Mouse (Mus musculus) heart, embryonic 12.5 days (tissue): ENCODE measurements around the gene Raet1e. TPM values are rescaled to one million over a fixed set of nuclear protein-coding genes. Genes with fewer than 3 reads are reported as not detected.
A peak's percentile ranks its signal among the peaks of the same experiment; 100 is the strongest.
"Not testable (repeated sequence)": the region's sequence is repeated elsewhere in the genome, so short reads cannot be mapped to it uniquely, and the experiment has no call there.

Experiments used
- ATAC-seq: fragments of 200-750 bp; cut with Nextera tagmentation; 2 replicates; pipeline ENCODE4 v1.8.0; 2017; ENCODE audit warnings: moderate TSS enrichment, moderate library complexity; ENCODE audit not compliant: insufficient number of reproducible peaks, low FRiP score
- H3K27ac ChIP-seq: fragments of 300-500 bp; sonication (generic); 2 replicates; pipeline ENCODE4 v1.5.1; 2016; ENCODE audit warnings: mild to moderate bottlenecking, moderate library complexity; ENCODE audit not compliant: poor library complexity, severe bottlenecking
- H3K27me3 ChIP-seq: fragments of 300-500 bp; sonication (generic); replicated peaks from 2 replicates; pipeline ENCODE4 v1.6.1; 2016; ENCODE audit warnings: mild to moderate bottlenecking, moderate library complexity
- H3K36me3 ChIP-seq: fragments of 300-500 bp; sonication (generic); 2 replicates; pipeline ENCODE4 v1.6.1; 2016; ENCODE audit warnings: mild to moderate bottlenecking, moderate library complexity
- H3K4me1 ChIP-seq: fragments of 300-500 bp; sonication (generic); replicated peaks from 2 replicates; pipeline ENCODE4 v1.6.1; 2016; ENCODE audit warnings: mild to moderate bottlenecking
- H3K4me2 ChIP-seq: fragments of 300-500 bp; sonication (generic); 2 replicates; pipeline ENCODE4 v1.6.1; 2016; ENCODE audit warnings: mild to moderate bottlenecking, moderate library complexity
- H3K4me3 ChIP-seq: fragments of 300-500 bp; sonication (generic); 2 replicates; pipeline ENCODE4 v1.5.1; 2016; ENCODE audit warnings: mild to moderate bottlenecking
- H3K9ac ChIP-seq: fragments of 300-500 bp; sonication (generic); 2 replicates; pipeline ENCODE4 v1.6.1; 2016; ENCODE audit warnings: mild to moderate bottlenecking, moderate library complexity
- H3K9me3 ChIP-seq: fragments of 300-500 bp; sonication (generic); replicated peaks from 2 replicates; pipeline ENCODE4 v1.6.1; 2016; ENCODE audit warnings: mild to moderate bottlenecking, moderate library complexity
- WGBS: fragments of 180-500 bp; shearing (Covaris S2); methylation state at CpG from one replicate; pipeline ENCODE4 v1.1.7; 2016; 5-methylcytosine and 5-hydroxymethylcytosine counted together
- polyA plus RNA-seq: library from polyadenylated mRNA; unstranded; fragments of >200 nt; fragmentation: Nextera tagmentation; extraction: Ambion mirVana; gene quantifications from 2 replicates; pipeline ENCODE4 v1.2.1, GENCODE M21; 2016

The Raet1e gene
- polyA plus RNA-seq, 1 experiment from 2014 or later: 4.3 TPM

DNA sequence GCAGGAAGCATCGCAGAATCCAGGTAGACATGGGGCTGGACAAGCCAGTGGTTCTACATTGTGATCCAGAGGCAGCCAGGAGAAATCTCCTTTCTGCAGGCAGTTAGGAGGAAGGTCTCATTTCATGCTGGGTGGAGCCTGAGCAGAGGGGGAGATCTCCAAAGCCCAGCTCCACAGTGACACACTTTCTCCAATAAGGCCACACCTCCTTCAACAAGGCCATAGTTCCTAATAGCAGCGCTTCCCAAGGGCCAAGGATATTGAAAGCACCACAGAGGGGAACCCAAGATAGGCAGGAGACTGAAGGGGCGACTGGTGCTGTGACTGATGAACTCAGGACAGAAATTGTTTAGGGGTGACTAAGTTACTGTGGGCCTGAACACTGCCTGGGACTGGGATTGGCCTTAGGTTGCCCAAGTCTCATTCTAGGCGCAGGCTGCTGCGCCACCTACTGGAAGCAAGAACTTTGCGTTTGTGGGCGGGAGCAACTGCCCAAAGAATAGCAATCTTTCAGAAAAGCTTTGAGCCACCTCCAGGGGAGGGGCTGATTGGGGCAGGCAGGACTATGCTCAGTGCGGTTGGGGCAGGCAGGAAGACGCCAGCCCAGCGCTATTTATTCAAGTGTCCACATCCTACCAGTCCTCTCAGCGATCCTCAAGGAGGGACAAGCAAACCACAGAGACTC, 53.8 kb downstream of the Raet1e start:
- not testable (repeated sequence) for H3K27ac ChIP-seq, H3K36me3 ChIP-seq, H3K27me3 ChIP-seq, H3K4me3 ChIP-seq, H3K9ac ChIP-seq, H3K4me2 ChIP-seq, H3K9me3 ChIP-seq, H3K4me1 ChIP-seq
- peak; percentile 69 for ATAC-seq
- 2% methylated on average over 8 of the region's 11 CpGs for WGBS

DNA sequence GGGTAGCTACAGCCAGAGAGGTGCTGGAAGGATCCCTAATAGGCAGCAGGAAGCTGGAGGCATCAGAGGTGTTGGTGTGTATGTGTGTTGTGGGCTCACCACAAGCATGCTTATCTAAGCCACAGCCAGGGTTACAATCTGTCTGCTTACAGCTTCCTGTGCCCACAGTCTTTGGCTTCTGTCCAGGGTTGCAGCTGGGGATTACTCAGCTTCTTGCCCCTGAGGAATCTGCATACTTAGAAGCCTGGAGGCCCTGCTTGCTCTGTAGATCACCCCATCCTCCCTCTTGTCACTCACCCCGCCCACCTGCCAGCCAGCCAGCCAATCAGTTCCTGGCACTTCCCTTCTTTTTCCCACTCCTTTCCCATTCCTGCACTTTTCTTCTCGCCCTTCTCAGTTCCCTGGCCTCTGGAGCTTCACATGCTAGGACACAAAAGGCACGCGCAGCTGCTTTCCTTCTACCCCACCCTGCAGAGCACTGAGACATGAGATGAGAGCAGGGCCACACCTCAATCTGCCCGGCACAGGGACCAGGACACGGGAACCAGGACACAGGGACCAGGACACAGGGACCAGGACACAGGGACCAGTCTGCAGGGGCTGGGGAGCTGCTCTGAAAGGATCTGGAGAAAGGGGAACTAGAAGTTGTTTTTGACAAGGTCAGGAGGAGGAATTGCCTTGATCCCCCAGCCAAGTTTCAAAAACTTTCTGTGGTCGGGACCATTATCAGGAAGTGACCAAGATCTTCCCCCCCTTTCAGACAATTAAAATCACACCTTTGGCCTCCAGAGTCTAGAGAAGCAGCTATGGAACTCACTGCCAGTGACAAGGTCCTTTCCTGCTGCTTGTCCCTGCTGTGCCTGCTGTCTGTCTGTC, 65.3 kb downstream of the Raet1e start:
- ATAC-seq: peak; percentile 74; the same call in 1 of the 2 replicates
- H3K36me3 ChIP-seq, H3K4me3 ChIP-seq, H3K4me2 ChIP-seq, H3K4me1 ChIP-seq, H3K27ac ChIP-seq, H3K9me3 ChIP-seq, H3K27me3 ChIP-seq, H3K9ac ChIP-seq: not testable (repeated sequence)
- no CpG with 5 or more reads among the region's 7 CpGs for WGBS

DNA sequence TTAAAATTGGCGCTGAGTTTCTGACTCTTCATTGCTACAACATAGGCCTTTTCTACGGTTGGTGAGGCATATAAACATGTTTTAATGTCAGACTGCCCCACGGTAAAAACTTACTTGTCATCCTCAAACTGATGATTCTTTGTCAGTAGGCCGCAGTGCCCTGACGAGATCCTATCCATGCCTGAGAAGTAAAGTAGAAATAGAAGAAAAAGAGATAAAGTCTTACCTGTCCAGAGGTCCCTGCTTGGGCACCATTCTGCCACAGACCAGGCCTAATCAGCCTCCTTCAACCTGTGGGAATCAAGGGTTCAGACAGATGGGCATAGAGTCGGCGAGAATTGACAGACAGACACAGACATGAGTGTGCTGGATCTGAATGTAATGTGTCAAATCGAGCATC, 106.7 kb downstream of the Raet1e start:
- H3K4me3 ChIP-seq: no peak overlapping the region
- H3K9me3 ChIP-seq: peaks cover 20% of the 10 kb centered on the region
- H3K27me3 ChIP-seq: no peaks in the 10 kb centered on the region
- ATAC-seq: no peak
- no peak overlapping the region for H3K4me2 ChIP-seq
- no peaks in the 10 kb centered on the region for H3K36me3 ChIP-seq
- H3K9ac ChIP-seq: no peak overlapping the region
- WGBS: 85% methylated on average over 8 of the region's 8 CpGs
- H3K4me1 ChIP-seq: no peaks in the 10 kb centered on the region
- no peak overlapping the region for H3K27ac ChIP-seq

DNA sequence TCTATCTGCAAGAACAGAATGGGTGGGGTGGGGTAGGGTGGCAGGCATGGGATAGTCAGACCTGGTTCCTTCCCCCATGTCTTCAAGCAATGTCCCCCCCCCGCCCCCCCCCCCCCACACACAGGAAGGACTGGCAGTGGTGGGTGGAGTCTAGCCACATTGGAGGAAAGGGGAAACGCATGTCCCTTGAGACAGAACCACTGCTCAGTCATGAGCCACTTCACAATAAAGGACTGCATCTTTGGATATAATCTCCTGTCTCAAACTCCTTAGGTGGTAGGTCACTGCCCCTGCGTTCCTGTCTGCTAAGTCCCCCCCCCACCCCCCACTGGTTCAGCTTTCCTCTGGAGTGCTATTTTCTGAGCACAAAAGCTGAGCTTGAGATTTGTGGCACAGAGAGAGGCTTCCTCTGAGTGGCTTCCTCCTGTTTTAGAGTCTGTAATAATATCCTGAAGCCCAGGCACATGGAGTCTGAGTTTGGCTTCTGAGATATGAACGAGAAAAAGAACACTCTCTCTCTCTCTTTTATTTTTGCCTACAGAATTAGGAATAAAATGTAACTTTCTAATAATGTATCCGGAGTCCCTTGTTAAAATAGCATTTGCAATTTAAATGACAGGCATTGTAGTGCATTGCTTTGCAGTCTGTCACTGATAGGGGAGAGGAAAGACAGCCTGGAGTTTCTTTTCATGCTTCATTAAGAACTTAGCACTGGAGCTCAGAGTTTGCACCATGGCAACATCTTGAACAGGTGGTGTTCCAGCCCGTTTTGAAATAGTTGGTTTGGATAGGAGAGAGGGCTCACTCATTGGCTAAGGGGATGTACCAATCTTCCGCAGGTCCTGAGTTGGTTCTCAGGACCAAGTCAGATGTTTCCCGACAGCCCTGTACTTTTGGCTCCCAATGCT, 112.8 kb downstream of the Raet1e start:
- not testable (repeated sequence) for H3K9ac ChIP-seq, H3K9me3 ChIP-seq, H3K4me3 ChIP-seq, H3K4me1 ChIP-seq, H3K27ac ChIP-seq, H3K27me3 ChIP-seq, H3K36me3 ChIP-seq, H3K4me2 ChIP-seq, ATAC-seq
- WGBS: 41% methylated on average over 8 of the region's 8 CpGs

DNA sequence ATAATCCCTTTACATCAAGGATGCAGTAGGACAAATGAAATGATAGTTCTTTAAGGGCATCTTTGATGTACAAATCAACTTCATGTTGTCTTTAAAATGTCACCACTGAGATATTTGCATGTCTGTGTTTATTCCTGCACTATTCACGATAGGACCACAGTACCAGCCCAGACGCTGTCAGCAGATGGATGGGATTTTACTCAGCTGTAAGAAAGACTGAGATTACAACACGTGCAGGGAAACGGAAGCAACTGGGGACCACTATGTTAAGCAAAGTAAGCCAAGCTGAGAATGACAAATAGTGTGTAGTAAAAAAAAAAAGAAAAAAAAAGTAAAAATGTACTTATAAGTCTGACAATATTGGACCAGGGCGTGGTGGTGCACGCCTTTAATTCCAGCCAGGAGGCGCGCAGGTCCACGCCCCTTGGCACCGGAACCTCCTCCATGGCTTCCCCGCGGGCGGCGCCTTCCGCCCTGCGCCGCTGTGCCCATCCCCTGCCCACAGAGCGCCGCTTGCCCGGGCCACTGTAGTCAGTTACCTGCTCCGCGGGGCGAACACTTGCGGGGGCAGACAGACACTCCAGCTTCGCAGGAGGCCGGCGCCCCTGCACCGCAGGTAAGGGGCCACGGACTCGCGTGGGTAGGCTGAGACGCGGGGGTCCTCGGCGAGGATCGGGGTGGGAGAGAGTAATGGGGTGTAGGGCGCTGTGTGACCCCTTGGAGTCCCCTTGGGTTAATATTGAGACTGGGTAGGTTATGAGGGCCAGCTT, 114.7 kb downstream of the Raet1e start:
- H3K27me3 ChIP-seq, H3K36me3 ChIP-seq, H3K27ac ChIP-seq, ATAC-seq, H3K9me3 ChIP-seq, H3K4me1 ChIP-seq: not testable (repeated sequence)
- Histone ChIP-seq H3K4me3 (peak overlapping the region; percentile 67), H3K9ac (peak overlapping the region; percentile 59), H3K4me2 (peak overlapping the region; percentile 99)
- WGBS: under 1% methylated on average over 37 of the region's 37 CpGs

DNA sequence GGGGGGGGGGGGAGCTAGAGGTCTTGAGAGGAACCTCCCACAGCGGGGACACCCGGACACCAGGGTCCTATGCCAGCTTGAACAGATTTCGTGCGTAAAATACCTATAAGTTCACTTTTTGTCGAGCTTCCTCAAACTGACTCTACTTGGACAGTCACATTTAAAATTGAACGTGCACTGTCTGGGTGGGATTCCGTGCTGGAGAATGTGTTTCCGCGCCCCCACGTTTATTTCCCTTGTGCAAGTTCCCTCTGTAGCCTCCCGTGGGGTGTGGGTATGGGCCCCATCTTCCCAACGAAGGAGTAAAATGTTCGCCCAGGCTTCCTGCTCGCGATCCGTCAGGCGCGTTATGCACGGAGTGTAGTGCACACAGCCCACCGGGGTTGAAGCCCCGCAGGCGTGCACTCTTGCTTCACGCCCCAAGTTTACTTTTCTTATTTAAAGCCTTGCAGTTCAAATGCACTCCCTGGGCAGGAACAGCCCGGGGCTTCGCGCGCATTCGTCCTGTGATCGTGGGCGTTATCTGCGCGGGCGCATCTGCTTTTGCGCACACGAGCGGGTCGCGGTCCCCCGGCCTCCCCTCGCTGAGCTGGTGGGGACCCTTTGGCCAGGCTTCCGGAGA, 115.4 kb downstream of the Raet1e start:
- under 1% methylated on average over 41 of the region's 41 CpGs for WGBS
- Histone ChIP-seq H3K9me3 (no peaks in the 10 kb centered on the region), H3K4me1 (0 out of 2 replicates have a peak, but pooled peaks cover 3% of the 10 kb centered on the region), H3K27ac (no peak overlapping the region), H3K9ac (peak overlapping the region; percentile 59), H3K27me3 (peaks cover 8% of the 10 kb centered on the region; the same call in 1 of the 2 replicates), H3K36me3 (no peaks in the 10 kb centered on the region), H3K4me3 (peak overlapping the region; percentile 67), H3K4me2 (peak overlapping the region; percentile 99)
- no peak for ATAC-seq

DNA sequence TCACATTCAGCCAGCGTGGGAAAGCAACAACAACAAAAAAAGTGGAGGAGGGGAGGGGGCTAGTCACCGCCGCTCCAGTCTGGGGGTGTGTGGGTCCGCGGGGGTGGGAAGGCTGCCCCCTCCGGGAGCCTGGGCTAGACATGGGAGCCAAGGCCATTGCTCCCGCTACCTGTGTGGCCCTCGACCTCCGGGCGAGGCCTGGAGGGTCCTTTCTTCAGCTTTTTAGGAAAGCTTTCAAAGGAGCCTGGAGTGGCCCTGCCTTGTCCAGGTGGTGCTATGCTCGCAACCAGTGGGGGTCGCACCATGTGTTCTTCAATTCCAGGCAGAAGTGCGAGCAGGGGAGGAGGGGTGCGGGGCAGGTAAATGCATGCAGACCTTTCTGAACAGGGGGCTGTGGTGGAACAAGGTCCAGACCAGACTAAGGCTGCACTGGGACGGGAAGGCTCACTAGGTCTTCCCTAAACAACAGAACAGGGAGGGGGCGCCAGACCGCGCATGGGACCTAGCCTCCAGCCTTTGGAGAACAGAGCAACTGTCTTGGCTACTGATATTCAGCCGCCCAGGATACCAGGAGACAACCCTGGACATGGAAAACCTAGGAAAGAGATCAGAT, 116.2 kb downstream of the Raet1e start:
- 0 out of 2 replicates have a peak, but pooled peaks cover 3% of the 10 kb centered on the region for H3K4me1 ChIP-seq

DNA sequence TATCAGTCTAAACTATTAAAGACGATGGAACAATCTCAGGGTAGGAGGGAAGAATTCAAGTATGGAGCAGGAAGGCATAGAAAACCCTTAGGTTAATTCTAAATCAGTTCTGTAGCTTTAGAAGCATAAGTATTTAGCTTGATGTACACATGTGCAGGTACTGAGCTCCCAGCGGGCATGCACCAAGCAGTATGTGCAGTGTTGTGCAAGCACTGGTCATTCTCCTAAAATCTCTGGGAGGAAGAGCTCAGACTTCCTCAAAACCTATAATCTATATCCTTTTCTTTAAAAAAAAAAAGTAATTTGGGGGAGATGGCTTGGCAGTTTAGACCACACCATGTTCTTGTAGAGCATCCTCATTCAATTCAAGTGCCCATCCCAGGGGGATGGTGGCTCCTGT, 120.1 kb downstream of the Raet1e start:
- 70% methylated on average over 2 of the region's 2 CpGs for WGBS
- H3K36me3 ChIP-seq, H3K27ac ChIP-seq, H3K4me3 ChIP-seq, H3K4me2 ChIP-seq, H3K9ac ChIP-seq, ATAC-seq, H3K9me3 ChIP-seq, H3K4me1 ChIP-seq: not testable (repeated sequence)
- peaks cover 12% of the 10 kb centered on the region for H3K27me3 ChIP-seq

More for the DNA sequence above, 116.2 kb downstream of the Raet1e start:
- Histone ChIP-seq H3K4me2 (peak overlapping the region; percentile 99), H3K9ac (no peak overlapping the region), H3K9me3 (no peaks in the 10 kb centered on the region), H3K27ac (no peak overlapping the region), H3K27me3 (peaks cover 8% of the 10 kb centered on the region; the same call in 1 of the 2 replicates), H3K36me3 (no peaks in the 10 kb centered on the region), H3K4me3 (peak overlapping the region; percentile 67)
- 8% methylated on average over 19 of the region's 19 CpGs for WGBS
- no peak for ATAC-seq

DNA sequence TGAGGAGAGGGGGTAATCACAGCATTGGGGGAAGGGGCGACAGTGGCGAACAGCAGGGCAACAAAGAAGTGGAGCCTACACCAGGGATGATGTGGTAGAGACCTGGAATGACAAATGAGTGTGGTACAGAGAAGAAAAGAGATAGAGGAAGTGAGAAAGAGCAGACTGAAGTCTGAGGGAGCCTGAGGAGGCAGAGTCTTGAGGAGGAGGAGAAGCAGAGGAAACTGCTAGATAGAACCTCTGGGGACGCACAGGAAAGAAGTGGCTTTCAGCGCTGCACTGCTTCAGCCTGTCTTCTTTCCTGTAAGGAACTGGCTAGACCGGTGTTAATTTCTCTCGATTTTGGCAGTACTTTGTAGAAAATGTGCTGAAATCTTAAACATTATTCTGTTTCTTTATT, 124.4 kb downstream of the Raet1e start:
- Histone ChIP-seq H3K4me3 (no peak overlapping the region), H3K4me1 (no peaks in the 10 kb centered on the region), H3K9me3 (no peaks in the 10 kb centered on the region), H3K27me3 (peaks cover 9% of the 10 kb centered on the region), H3K27ac (no peak overlapping the region), H3K36me3 (no peaks in the 10 kb centered on the region), H3K9ac (no peak overlapping the region), H3K4me2 (no peak overlapping the region)
- WGBS: 33% methylated on average over 6 of the region's 6 CpGs
- no peak for ATAC-seq

DNA sequence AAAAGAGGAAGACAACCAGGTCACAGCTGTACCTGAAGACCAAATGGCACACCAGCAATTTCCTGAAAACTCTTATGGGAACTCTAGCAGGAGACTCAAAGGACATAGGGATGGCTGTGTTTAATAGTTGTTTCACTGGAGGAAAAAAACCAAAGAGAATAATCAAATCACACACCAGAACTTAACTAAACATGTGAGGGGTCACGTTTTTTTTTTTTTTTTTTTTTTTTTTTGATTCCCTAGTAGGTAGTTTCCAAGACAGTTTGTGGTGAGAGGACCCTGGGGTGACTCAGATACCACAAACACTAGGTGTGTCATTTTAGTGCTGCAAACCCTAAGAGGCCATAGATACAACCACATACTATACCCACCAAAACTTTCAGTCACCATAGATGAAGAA, 137.3 kb downstream of the Raet1e start:
- Histone ChIP-seq H3K4me2 (no peak overlapping the region), H3K4me3 (no peak overlapping the region), H3K36me3 (no peaks in the 10 kb centered on the region), H3K27me3 (no peaks in the 10 kb centered on the region), H3K9me3 (no peaks in the 10 kb centered on the region), H3K27ac (no peak overlapping the region), H3K9ac (no peak overlapping the region), H3K4me1 (no peaks in the 10 kb centered on the region)
- WGBS: 26% methylated on average over 1 of the region's 1 CpGs
- no peak for ATAC-seq
